Mouse (Mus musculus) cerebellum, postnatal 14 days (tissue): Measurements from ENCODE around the gene AC131692.1.

ENCODE experiments used
- DNase-seq, 2 experiments: peaks; one replicate each; pipeline ENCODE4 v3.0.0; 2021; ENCODE audit warnings: mixed read lengths in 2 of 2

Gene AC131692.1

GRCm38 (mm10) chr19:6068951-6069350 is 25.3 kb upstream of the AC131692.1 start:
- peak in 1 of 2 experiments; percentile 53 for DNase-seq

- DNase-seq: no peak
These were observed 24.4 kb upstream of the AC131692.1 start for GRCm38 (mm10) chr19:6069851-6070250.

- DNase-seq: peak; percentile 50 to 65
These were observed 23.5 kb upstream of the AC131692.1 start for GRCm38 (mm10) chr19:6070571-6071250.

- DNase-seq: peak in 1 of 2 experiments; percentile 25
These were observed 23.0 kb upstream of the AC131692.1 start for GRCm38 (mm10) chr19:6071261-6071660.

- DNase-seq: no peak
These were observed 20.3 kb upstream of the AC131692.1 start for GRCm38 (mm10) chr19:6073889-6074288.

- DNase-seq: peak; percentile 90 to 92
These were observed 17.4 kb upstream of the AC131692.1 start, which contains the start of gene Vps51 for GRCm38 (mm10) chr19:6076564-6077393. TSS of gene Vps51 (minus strand) at chr19:6077231.

GRCm38 (mm10) chr19:6079983-6080480 is 14.2 kb upstream of the AC131692.1 start, which contains the start of gene Tmem262:
TSS of gene Tmem262 (plus strand) at chr19:6080033.
- no peak for DNase-seq

- no peak for DNase-seq
These were observed 12.1 kb upstream of the AC131692.1 start, which contains the start of gene Gm28374 for GRCm38 (mm10) chr19:6082156-6082555. TSS of gene Gm28374 (minus strand) at chr19:6082256.

GRCm38 (mm10) chr19:6084478-6085248 is 9.6 kb upstream of the AC131692.1 start, which contains the start of the genes Zfpl1 and Cdca5:
TSS of gene Zfpl1 (minus strand) at chr19:6084956.
TSS of gene Cdca5 (plus strand) at chr19:6084983.
- DNase-seq: peak; percentile 98 to 99

- peak; percentile 45 to 56 for DNase-seq
These were observed 8.8 kb upstream of the AC131692.1 start for GRCm38 (mm10) chr19:6085417-6085879.

- no peak for DNase-seq
These were observed 5.4 kb upstream of the AC131692.1 start for GRCm38 (mm10) chr19:6088841-6089240.

GRCm38 (mm10) chr19:6097847-6098246 is 3.6 kb downstream of the AC131692.1 start:
- no peak for DNase-seq

- DNase-seq: no peak
These were observed 7.0 kb downstream of the AC131692.1 start for GRCm38 (mm10) chr19:6101186-6101585.

- DNase-seq: no peak
These were observed 8.1 kb downstream of the AC131692.1 start for GRCm38 (mm10) chr19:6102169-6102853.

GRCm38 (mm10) chr19:6104476-6104875 is 10.3 kb downstream of the AC131692.1 start:
- DNase-seq: no peak

GRCm38 (mm10) chr19:6105586-6105985 is 11.4 kb downstream of the AC131692.1 start, which contains the start of gene Naaladl1:
TSS of gene Naaladl1 (plus strand) at chr19:6105782.
- no peak for DNase-seq

- DNase-seq: no peak
These were observed 18.9 kb downstream of the AC131692.1 start for GRCm38 (mm10) chr19:6113116-6113515.

- peak; percentile 43 to 52 for DNase-seq
These were observed 22.1 kb downstream of the AC131692.1 start for GRCm38 (mm10) chr19:6116113-6116850.

GRCm38 (mm10) chr19:6117346-6117985 is 23.2 kb downstream of the AC131692.1 start:
- DNase-seq: no peak

- DNase-seq: peak; percentile 89 to 90
These were observed 23.9 kb downstream of the AC131692.1 start, which contains the start of gene Sac3d1 for GRCm38 (mm10) chr19:6117986-6118676. TSS of gene Sac3d1 (minus strand) at chr19:6118650.
